Mouse (Mus musculus): Measurements from ENCODE around the gene Cd248. TPM values are rescaled to one million over a fixed set of nuclear protein-coding genes. Genes with fewer than 3 reads are reported as not detected.

Cd248 gene
- polyA plus RNA-seq, 1 experiment from 2014 or later = 71.7 TPM

DNA sequence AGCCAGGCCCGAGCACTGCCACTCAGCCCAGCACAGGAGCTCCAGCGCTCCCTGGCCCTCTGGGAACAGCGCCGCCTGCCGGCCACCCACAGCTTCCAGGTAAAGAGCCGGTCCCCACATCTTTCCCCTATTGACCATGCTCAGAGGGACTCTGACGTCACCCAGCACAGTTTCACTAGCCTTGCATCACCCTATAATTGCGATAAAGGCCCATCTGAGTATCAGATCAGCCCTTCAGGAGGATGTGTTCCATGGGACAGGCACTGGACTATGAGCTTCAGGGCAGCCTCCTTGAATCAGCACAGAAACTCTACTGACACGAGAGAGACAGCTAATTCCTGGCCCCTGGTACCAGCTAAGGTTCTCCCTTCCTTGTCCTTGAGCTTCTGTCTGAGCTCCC, 14.0 kb upstream of the Cd248 start:
- no peaks in the 10 kb centered on the region for H3K9me3 ChIP-seq
- H3K4me2 ChIP-seq = no peak overlapping the region
- H3K9ac ChIP-seq = no peak overlapping the region
- H3K27me3 ChIP-seq = peaks cover 15% of the 10 kb centered on the region
- peaks cover 51% of the 10 kb centered on the region for H3K4me1 ChIP-seq
- no peak overlapping the region for H3K27ac ChIP-seq
- no peak for ATAC-seq (ENCODE audit: borderline replicate concordance, extremely low read depth, low FRiP score, low TSS enrichment)
- peaks cover 4% of the 10 kb centered on the region for H3K36me3 ChIP-seq
- no peak overlapping the region for H3K4me3 ChIP-seq
- 19% methylated on average over 9 of the region's 9 CpGs for WGBS

DNA sequence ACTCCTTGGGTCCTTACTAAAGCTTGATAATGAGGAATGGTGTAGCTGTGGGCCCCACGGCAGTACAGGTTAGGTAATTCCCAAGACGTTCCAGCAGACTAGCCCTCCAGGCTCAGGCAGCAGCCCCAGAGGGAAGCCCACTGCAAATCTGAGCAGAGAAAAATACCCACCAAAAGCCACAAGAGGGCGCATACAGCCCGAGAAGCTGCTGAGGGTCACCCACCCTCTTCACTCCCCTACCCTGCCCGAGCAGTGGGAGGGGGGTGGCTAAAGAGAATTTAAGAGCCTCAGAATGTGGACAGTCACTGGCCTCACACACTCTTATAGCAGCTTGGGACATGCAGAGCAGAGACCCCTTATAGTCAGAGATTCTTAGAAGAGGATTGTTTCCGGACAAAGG, 11.6 kb upstream of the Cd248 start:
- H3K36me3 ChIP-seq = no peaks in the 10 kb centered on the region
- H3K4me2 ChIP-seq = no peak overlapping the region
- H3K4me1 ChIP-seq = peaks cover 60% of the 10 kb centered on the region
- H3K9ac ChIP-seq = no peak overlapping the region
- H3K9me3 ChIP-seq = no peaks in the 10 kb centered on the region
- H3K27ac ChIP-seq = no peak overlapping the region
- WGBS = 11% methylated on average over 6 of the region's 6 CpGs
- no peak overlapping the region for H3K4me3 ChIP-seq
- no peak for ATAC-seq (ENCODE audit: borderline replicate concordance, extremely low read depth, low FRiP score, low TSS enrichment)
- H3K27me3 ChIP-seq = peaks cover 15% of the 10 kb centered on the region

DNA sequence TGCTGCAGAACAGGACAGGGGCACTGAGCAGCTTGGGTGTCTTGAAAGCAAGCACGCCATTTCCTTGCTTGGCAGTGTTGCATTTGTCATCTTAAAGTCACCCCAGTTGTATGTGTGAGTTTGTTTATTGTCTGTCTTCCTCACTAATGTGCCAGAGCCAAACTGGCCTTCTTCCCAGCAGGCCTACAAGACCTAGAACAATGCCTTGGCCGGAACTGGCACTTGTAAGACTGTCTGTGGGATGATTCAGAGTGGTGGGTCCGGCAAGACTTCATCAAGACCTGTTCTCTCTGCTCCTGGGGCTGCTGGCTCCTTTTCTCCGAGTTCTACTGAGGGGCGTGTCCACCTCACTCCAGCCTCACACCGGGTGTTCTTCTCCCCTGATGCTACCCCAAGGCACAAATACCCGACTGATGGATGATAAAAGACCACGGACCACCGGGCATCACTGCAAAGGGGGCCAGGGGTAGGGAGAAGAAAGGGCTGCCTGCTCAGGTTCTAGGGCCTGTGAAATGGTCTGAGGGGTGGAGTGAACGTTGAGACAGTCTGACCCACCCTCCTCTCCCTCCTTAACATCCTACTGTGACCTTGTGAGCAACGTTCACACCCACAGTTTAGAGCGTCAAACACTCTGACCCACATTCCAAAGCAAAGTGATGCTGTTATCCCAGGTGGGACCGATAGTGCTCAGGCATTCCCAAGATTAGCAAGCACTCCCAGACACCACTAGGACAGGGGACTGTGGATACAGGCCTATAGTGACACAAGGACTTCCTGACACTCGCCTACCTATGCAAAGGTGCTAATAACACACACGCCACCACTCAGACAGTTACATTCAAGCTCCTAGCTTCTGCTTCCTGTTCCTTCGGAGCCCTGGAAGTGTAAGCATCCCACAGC, 9.8 kb upstream of the Cd248 start:
- H3K27me3 ChIP-seq = peaks cover 3% of the 10 kb centered on the region; the same call in 1 of the 2 replicates
- H3K4me3 ChIP-seq = no peak overlapping the region
- no peak for ATAC-seq (ENCODE audit: borderline replicate concordance, extremely low read depth, low FRiP score, low TSS enrichment)
- WGBS = 16% methylated on average over 16 of the region's 16 CpGs
- H3K4me1 ChIP-seq = peaks cover 55% of the 10 kb centered on the region
- H3K9ac ChIP-seq = no peak overlapping the region
- H3K9me3 ChIP-seq = no peaks in the 10 kb centered on the region
- H3K36me3 ChIP-seq = no peaks in the 10 kb centered on the region
- H3K27ac ChIP-seq = peak overlapping the region; percentile 87
- peak overlapping the region; percentile 32 for H3K4me2 ChIP-seq

DNA sequence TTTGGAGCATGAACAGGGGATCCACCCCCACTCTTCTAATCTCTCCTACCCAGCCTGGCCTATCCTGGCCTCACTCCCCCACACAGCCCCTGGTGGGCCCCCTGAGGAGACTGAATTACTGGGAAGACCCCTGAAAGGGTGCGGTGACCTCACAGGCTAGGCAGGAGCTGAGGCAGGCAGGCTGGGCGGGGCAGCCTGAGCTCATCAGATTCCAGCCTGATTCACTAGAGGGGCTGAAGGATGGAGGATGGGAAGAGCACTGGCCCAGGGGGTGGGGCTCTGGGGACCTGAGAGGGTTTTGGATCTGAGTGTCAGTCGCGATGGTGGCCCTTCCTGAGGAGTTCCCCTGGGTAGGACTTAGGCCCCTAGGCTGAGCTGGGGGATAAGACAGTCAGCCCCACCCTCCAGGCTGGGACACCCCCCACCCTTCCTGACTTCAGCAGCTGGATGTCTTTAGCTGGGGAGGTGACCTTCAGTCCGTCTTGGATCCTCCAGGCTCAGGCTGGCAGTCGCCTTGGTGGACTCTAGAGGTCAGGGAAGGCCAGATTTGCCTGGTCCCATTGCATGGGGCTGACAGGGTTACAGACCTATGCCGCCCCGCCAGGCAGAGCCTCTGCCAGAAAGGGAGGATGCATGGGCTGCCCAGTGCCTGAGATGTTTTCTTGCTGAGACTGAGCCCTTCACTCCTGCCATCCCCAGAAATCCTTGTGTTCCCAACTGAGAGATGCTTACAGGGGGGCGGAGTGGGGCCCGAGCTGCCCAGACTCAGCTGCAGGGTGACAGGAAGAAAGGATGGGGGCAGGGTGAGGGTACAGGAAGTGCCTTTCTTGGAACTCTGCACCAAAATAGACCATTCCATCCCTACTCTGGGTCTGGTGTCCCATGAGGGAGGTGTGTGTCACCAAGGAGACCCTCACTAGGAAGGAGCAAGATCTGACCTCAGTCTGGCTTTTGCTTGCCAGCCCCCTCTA, 8.8 kb upstream of the Cd248 start:
- peak overlapping the region; percentile 87 for H3K27ac ChIP-seq
- no peaks in the 10 kb centered on the region for H3K27me3 ChIP-seq
- H3K9ac ChIP-seq = 0 out of 2 replicates have a peak overlapping the region, but pooled peaks have one; percentile 5
- peaks cover 55% of the 10 kb centered on the region for H3K4me1 ChIP-seq
- peak; percentile 54 for ATAC-seq (ENCODE audit: borderline replicate concordance, extremely low read depth, low FRiP score, low TSS enrichment)
- no peaks in the 10 kb centered on the region for H3K36me3 ChIP-seq
- no peaks in the 10 kb centered on the region for H3K9me3 ChIP-seq
- 8% methylated on average over 10 of the region's 10 CpGs for WGBS
- peak overlapping the region; percentile 32 for H3K4me2 ChIP-seq
- H3K4me3 ChIP-seq = no peak overlapping the region

DNA sequence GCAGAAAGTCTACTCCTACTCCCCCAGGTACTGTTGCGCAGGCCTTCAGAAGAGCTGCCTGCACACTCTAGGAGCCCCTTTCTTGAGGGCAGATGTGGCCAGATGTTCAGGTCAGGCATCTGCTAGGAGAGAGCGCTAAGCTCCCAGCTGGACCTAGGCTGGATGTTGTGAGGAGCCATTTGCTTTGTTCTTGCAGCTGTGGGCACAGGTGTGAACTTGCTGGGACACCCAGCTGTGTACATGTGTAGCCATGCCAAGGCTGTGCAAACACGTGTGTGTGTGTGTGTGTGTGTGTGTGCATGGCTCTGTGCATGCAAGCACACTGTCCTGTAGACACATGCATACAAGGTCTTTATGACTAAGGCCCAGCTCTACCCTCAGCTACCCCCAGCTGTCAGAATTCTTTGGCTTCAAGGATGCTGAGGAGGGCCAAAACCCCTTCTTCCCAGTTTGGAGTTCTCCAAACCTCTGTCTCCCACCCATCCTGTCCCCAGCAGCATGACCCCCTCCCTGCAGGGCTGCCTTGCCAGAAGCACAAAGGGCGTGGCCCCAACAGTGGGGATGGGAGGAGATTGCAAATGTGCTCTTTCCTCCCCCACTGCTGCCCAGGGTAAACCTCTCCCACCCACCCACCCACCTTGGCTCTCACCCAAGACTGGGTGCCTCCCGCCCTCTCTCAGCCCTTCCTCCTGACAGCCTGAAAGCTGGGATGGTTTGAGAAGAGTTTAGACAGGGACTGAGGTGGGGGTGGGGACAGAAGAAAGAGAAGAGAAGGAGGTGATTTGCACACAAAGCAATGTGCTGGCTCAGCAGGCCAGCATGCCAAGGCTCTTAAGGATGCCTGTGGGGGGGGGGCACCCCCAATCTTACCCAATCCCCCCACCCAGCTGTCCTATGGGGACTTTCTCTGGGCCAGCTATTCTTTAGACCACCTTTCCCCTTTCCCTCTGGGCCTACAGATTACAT, 7.2 kb upstream of the Cd248 start:
- Histone ChIP-seq H3K9me3 (no peaks in the 10 kb centered on the region), H3K36me3 (no peaks in the 10 kb centered on the region), H3K4me3 (no peak overlapping the region), H3K4me1 (peaks cover 62% of the 10 kb centered on the region), H3K4me2 (no peak overlapping the region), H3K9ac (no peak overlapping the region), H3K27ac (peak overlapping the region; percentile 87), H3K27me3 (no peaks in the 10 kb centered on the region)
- WGBS = 25% methylated on average over 5 of the region's 5 CpGs
- peak; percentile 64 for ATAC-seq (ENCODE audit: borderline replicate concordance, extremely low read depth, low FRiP score, low TSS enrichment)

DNA sequence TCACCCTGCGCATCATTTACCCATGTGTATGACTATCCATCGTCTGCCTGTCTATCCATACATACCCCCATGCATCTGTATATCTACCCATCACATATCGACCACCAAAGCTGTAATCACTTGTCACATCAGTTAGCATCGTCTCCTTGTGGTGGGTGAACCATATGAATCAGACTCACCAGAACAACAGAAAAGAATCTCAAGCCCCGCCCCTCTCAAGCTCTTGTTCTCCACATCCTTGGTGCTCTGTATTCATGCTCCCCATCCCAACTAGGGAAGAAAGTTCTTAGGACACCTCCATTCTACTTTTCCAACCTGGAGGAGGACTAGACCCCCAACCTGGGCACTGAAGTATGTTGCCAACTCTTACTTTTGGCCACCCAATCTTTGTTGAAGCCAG, 5.8 kb upstream of the Cd248 start:
- 69% methylated on average over 5 of the region's 5 CpGs for WGBS

DNA sequence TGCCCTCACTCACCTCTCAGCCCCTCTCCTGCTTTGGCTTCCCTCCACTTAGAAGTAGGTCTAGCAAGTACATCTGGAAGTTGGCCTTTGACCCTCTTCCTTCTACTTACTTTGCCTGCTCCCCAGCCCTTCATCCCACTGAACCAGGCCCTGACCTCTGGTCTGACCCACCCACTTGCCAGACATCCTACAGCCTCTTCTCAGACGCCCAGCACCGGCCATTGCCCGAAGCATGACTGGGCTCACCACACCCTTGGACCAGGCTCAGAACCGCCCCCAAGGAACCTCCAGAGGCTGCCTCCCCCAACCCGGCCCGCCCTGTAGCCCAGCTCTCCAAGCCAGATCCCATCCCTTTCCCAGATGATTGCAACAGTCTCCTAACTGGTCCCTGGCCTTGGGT, 5.4 kb upstream of the Cd248 start:
- H3K27ac ChIP-seq = no peak overlapping the region
- peaks cover 8% of the 10 kb centered on the region; the same call in 1 of the 2 replicates for H3K27me3 ChIP-seq
- H3K4me2 ChIP-seq = no peak overlapping the region
- ATAC-seq (ENCODE audit: borderline replicate concordance, extremely low read depth, low FRiP score, low TSS enrichment) = no peak
- no peaks in the 10 kb centered on the region for H3K9me3 ChIP-seq
- no peak overlapping the region for H3K4me3 ChIP-seq
- no peak overlapping the region for H3K9ac ChIP-seq
- H3K4me1 ChIP-seq = peaks cover 62% of the 10 kb centered on the region
- WGBS = 70% methylated on average over 6 of the region's 6 CpGs
- no peaks in the 10 kb centered on the region for H3K36me3 ChIP-seq

More for the DNA sequence above, 5.8 kb upstream of the Cd248 start:
- H3K4me3 ChIP-seq = no peak overlapping the region
- H3K27ac ChIP-seq = no peak overlapping the region
- H3K27me3 ChIP-seq = peaks cover 4% of the 10 kb centered on the region; the same call in 1 of the 2 replicates
- H3K36me3 ChIP-seq = no peaks in the 10 kb centered on the region
- H3K4me1 ChIP-seq = peaks cover 62% of the 10 kb centered on the region
- H3K4me2 ChIP-seq = no peak overlapping the region
- ATAC-seq (ENCODE audit: borderline replicate concordance, extremely low read depth, low FRiP score, low TSS enrichment) = no peak
- no peak overlapping the region for H3K9ac ChIP-seq
- H3K9me3 ChIP-seq = no peaks in the 10 kb centered on the region

DNA sequence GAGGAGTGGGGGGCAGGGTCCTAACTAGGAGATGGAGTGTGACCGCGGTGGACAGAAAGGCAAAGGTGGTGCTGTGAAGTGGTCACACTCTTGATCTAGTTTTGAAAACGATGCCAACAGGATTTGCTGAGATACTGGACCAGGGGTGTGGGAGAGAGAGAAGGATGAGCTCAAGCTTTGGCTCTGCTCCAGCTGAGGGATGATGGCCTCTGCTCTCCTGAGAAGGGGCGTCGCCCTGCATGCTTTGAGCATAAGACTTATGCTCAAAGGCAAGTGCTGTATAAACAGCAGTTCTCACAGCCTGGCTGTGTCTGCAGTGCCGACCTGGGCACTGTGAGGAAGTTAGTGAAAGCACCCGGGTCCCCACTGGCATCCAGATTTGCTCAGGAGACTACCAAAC, 2.8 kb upstream of the Cd248 start:
- Histone ChIP-seq H3K9me3 (no peaks in the 10 kb centered on the region), H3K9ac (no peak overlapping the region), H3K27ac (no peak overlapping the region), H3K4me3 (no peak overlapping the region), H3K4me1 (peaks cover 59% of the 10 kb centered on the region), H3K4me2 (no peak overlapping the region), H3K27me3 (peaks cover 32% of the 10 kb centered on the region), H3K36me3 (no peaks in the 10 kb centered on the region)
- 25% methylated on average over 7 of the region's 7 CpGs for WGBS
- ATAC-seq (ENCODE audit: borderline replicate concordance, extremely low read depth, low FRiP score, low TSS enrichment) = no peak

DNA sequence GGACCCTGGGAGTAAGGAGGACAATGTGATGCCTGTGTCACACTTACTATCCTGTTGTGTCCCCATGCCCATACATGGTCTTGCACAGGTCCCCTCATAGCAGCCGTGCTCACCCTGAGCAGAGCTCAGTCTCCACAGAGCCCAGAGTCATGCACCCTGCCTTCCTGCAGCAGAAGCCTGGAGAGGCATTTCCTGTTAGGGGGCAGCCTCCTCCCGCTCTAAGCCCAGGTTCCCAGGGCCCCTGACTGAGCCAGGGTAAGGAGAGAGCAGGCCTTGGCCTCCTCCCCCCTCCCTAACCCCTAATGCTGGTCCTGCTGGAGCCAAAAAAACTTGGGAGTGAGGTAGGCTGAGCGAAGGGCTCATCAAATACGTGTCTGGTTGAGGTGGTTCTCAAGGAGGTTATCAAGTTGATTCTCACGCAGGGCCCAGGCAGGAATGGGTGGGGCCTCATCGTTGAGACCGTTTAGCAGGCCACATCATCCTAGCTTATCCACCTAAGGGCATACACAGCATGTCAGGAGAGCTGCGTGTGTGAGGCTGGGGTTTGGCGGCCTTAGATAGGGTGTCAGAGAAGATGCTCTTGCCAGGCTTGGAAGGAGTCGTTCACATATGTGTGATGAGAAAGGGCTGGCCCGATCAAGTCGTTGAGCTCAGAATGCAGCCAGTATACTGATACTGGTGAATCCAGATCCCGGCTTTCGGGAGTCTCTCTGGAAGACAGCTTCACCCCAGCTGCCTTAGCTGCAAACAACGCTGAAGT, 658 bp upstream of the Cd248 start:
- WGBS = 6% methylated on average over 15 of the region's 15 CpGs
- Histone ChIP-seq H3K36me3 (no peaks in the 10 kb centered on the region), H3K4me3 (peak overlapping the region; percentile 62), H3K4me1 (peaks cover 56% of the 10 kb centered on the region), H3K4me2 (peak overlapping the region; percentile 87), H3K9ac (no peak overlapping the region), H3K9me3 (no peaks in the 10 kb centered on the region), H3K27me3 (peaks cover 45% of the 10 kb centered on the region), H3K27ac (peak overlapping the region; percentile 87)
- peak; percentile 16; the same call in 1 of the 2 replicates for ATAC-seq (ENCODE audit: borderline replicate concordance, extremely low read depth, low FRiP score, low TSS enrichment)

DNA sequence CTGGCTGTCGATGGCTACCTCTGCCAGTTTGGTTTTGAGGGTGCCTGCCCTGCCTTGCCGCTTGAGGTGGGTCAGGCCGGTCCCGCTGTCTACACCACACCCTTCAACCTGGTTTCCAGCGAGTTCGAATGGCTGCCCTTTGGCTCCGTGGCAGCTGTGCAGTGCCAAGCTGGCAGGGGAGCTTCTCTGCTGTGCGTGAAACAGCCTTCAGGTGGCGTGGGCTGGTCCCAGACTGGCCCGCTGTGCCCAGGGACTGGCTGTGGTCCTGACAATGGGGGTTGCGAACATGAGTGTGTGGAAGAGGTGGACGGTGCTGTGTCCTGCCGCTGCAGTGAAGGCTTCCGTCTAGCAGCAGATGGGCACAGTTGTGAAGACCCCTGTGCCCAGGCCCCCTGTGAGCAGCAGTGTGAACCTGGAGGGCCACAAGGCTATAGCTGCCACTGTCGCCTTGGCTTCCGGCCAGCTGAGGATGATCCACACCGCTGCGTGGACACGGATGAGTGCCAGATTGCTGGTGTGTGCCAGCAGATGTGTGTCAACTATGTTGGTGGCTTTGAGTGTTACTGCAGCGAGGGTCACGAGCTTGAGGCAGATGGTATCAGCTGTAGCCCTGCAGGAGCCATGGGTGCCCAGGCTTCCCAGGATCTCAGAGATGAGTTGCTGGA, 824 bp downstream of the Cd248 start:
- Histone ChIP-seq H3K4me3 (peak overlapping the region; percentile 62), H3K27ac (peak overlapping the region; percentile 75), H3K4me1 (peaks cover 62% of the 10 kb centered on the region), H3K9ac (peak overlapping the region; percentile 65), H3K27me3 (peaks cover 46% of the 10 kb centered on the region), H3K4me2 (peak overlapping the region; percentile 87), H3K36me3 (no peaks in the 10 kb centered on the region), H3K9me3 (no peaks in the 10 kb centered on the region)
- 19% methylated on average over 21 of the region's 21 CpGs for WGBS
- no peak for ATAC-seq (ENCODE audit: borderline replicate concordance, extremely low read depth, low FRiP score, low TSS enrichment)
